Mouse (Mus musculus) stomach, embryonic 15.5 days (tissue): ENCODE data around the gene Ssmem1. TPM values are rescaled to one million over a fixed set of nuclear protein-coding genes. Genes with fewer than 3 reads are reported as not detected.
A peak's percentile ranks its signal among the peaks of the same experiment; 100 is the strongest.

Experiments
- ATAC-seq: fragments of 200-750 bp; cut with Nextera tagmentation; 2 replicates; pipeline ENCODE4 v1.8.0; 2017; ENCODE audit warnings: low read depth, moderate number of reproducible peaks, moderate TSS enrichment; ENCODE audit not compliant: insufficient read depth, low FRiP score
- H3K27ac ChIP-seq: fragments of 300-500 bp; sonication (generic); 2 replicates; pipeline ENCODE4 v1.5.1; 2015; ENCODE audit warnings: mild to moderate bottlenecking, inconsistent platforms
- H3K27me3 ChIP-seq: fragments of 300-500 bp; sonication (generic); replicated peaks from 2 replicates; pipeline ENCODE4 v1.6.1; 2015; ENCODE audit warnings: inconsistent platforms
- H3K36me3 ChIP-seq: fragments of 300-500 bp; sonication (generic); 2 replicates; pipeline ENCODE4 v1.6.1; 2015; ENCODE audit warnings: inconsistent platforms
- H3K4me1 ChIP-seq: fragments of 300-500 bp; sonication (generic); 2 replicates; pipeline ENCODE4 v1.6.1; 2015; ENCODE audit warnings: inconsistent platforms
- H3K4me2 ChIP-seq: fragments of 300-500 bp; sonication (generic); 2 replicates; pipeline ENCODE4 v1.6.1; 2015; ENCODE audit warnings: mild to moderate bottlenecking, inconsistent platforms
- H3K4me3 ChIP-seq: fragments of 300-500 bp; sonication (generic); replicated peaks from 2 replicates; pipeline ENCODE4 v1.5.1; 2015; ENCODE audit warnings: inconsistent platforms
- H3K9ac ChIP-seq: fragments of 300-500 bp; sonication (generic); 2 replicates; pipeline ENCODE4 v1.6.1; 2015; ENCODE audit warnings: inconsistent platforms
- H3K9me3 ChIP-seq: fragments of 300-500 bp; sonication (generic); 2 replicates; pipeline ENCODE4 v1.6.1; 2016; ENCODE audit warnings: inconsistent platforms
- WGBS: fragments of 180-500 bp; shearing (Covaris S2); methylation state at CpG from one replicate; pipeline ENCODE4 v1.1.7; 2015; 5-methylcytosine and 5-hydroxymethylcytosine counted together
- polyA plus RNA-seq: library from polyadenylated mRNA; unstranded; fragments of >200 nt; fragmentation: Nextera tagmentation; extraction: Ambion mirVana; gene quantifications from 2 replicates; pipeline ENCODE4 v1.2.1, GENCODE M21; 2015

The Ssmem1 gene
- polyA plus RNA-seq, 1 experiment from 2014 or later, result not detected

- H3K27me3 ChIP-seq, result no peaks in the 10 kb centered on the region
- H3K36me3 ChIP-seq, result no peaks in the 10 kb centered on the region
- no peaks in the 10 kb centered on the region for H3K9me3 ChIP-seq
- H3K4me1 ChIP-seq, result peaks cover 26% of the 10 kb centered on the region
- peak; percentile 42; the same call in 1 of the 2 replicates for ATAC-seq
- peak overlapping the region; percentile 82 for H3K27ac ChIP-seq
- H3K9ac ChIP-seq, result no peak overlapping the region
- peak overlapping the region; percentile 58 for H3K4me2 ChIP-seq
- H3K4me3 ChIP-seq, result peak overlapping the region; percentile 26
- 0% methylated on average over 13 of the region's 17 CpGs for WGBS
Measured at GRCm38 (mm10) chr6:30547274-30547645, 37.6 kb downstream of the Ssmem1 start.

GRCm38 (mm10) chr6:30547656-30548306, 38.1 kb downstream of the Ssmem1 start:
- H3K4me2 ChIP-seq, result peak overlapping the region; percentile 58
- no peak overlapping the region for H3K4me3 ChIP-seq
- WGBS, result 33% methylated on average over 9 of the region's 9 CpGs
- no peaks in the 10 kb centered on the region for H3K27me3 ChIP-seq
- no peaks in the 10 kb centered on the region for H3K36me3 ChIP-seq
- peak overlapping the region; percentile 82; the same call in 1 of the 2 replicates for H3K27ac ChIP-seq
- H3K4me1 ChIP-seq, result peaks cover 26% of the 10 kb centered on the region
- no peak overlapping the region for H3K9ac ChIP-seq
- ATAC-seq, result no peak
- H3K9me3 ChIP-seq, result no peaks in the 10 kb centered on the region

GRCm38 (mm10) chr6:30549231-30549761, 39.6 kb downstream of the Ssmem1 start:
- Histone ChIP-seq H3K36me3 (no peaks in the 10 kb centered on the region), H3K4me3 (no peak overlapping the region), H3K4me2 (peak overlapping the region; percentile 26; the same call in 1 of the 2 replicates), H3K9me3 (no peaks in the 10 kb centered on the region), H3K27me3 (no peaks in the 10 kb centered on the region), H3K9ac (no peak overlapping the region), H3K27ac (peak overlapping the region; percentile 75), H3K4me1 (peaks cover 26% of the 10 kb centered on the region)
- WGBS, result 15% methylated on average over 15 of the region's 15 CpGs
- peak; percentile 20; the same call in 1 of the 2 replicates for ATAC-seq

GRCm38 (mm10) chr6:30550496-30551192, 41.0 kb downstream of the Ssmem1 start:
- no peak overlapping the region for H3K27ac ChIP-seq
- H3K4me2 ChIP-seq, result no peak overlapping the region
- H3K4me3 ChIP-seq, result no peak overlapping the region
- WGBS, result 76% methylated on average over 7 of the region's 7 CpGs
- H3K9ac ChIP-seq, result no peak overlapping the region
- no peaks in the 10 kb centered on the region for H3K27me3 ChIP-seq
- no peaks in the 10 kb centered on the region for H3K36me3 ChIP-seq
- H3K9me3 ChIP-seq, result no peaks in the 10 kb centered on the region
- H3K4me1 ChIP-seq, result peaks cover 26% of the 10 kb centered on the region
- ATAC-seq, result no peak

- no peak overlapping the region for H3K27ac ChIP-seq
- H3K36me3 ChIP-seq, result no peaks in the 10 kb centered on the region
- no peak overlapping the region for H3K9ac ChIP-seq
- peaks cover 23% of the 10 kb centered on the region for H3K4me1 ChIP-seq
- H3K4me2 ChIP-seq, result no peak overlapping the region
- no peak for ATAC-seq
- H3K4me3 ChIP-seq, result no peak overlapping the region
- no peaks in the 10 kb centered on the region for H3K27me3 ChIP-seq
- no peaks in the 10 kb centered on the region for H3K9me3 ChIP-seq
Measured at GRCm38 (mm10) chr6:30551193-30551515, 41.5 kb downstream of the Ssmem1 start.

GRCm38 (mm10) chr6:30551644-30552580, 42.3 kb downstream of the Ssmem1 start:
- H3K36me3 ChIP-seq, result no peaks in the 10 kb centered on the region
- peaks cover 18% of the 10 kb centered on the region for H3K4me1 ChIP-seq
- WGBS, result 33% methylated on average over 23 of the region's 23 CpGs
- H3K4me2 ChIP-seq, result peak overlapping the region; percentile 32
- H3K9ac ChIP-seq, result no peak overlapping the region
- ATAC-seq, result no peak
- no peaks in the 10 kb centered on the region for H3K9me3 ChIP-seq
- H3K4me3 ChIP-seq, result no peak overlapping the region
- H3K27me3 ChIP-seq, result no peaks in the 10 kb centered on the region
- H3K27ac ChIP-seq, result no peak overlapping the region

GRCm38 (mm10) chr6:30552628-30553027, 43.0 kb downstream of the Ssmem1 start:
- Histone ChIP-seq H3K27ac (peak overlapping the region; percentile 16; the same call in 1 of the 2 replicates), H3K36me3 (no peaks in the 10 kb centered on the region), H3K9ac (no peak overlapping the region), H3K27me3 (no peaks in the 10 kb centered on the region), H3K4me3 (no peak overlapping the region), H3K4me1 (peaks cover 16% of the 10 kb centered on the region), H3K9me3 (no peaks in the 10 kb centered on the region), H3K4me2 (no peak overlapping the region)
- 54% methylated on average over 6 of the region's 6 CpGs for WGBS
- ATAC-seq, result no peak

GRCm38 (mm10) chr6:30553381-30554010, 43.8 kb downstream of the Ssmem1 start:
- H3K4me2 ChIP-seq, result no peak overlapping the region
- ATAC-seq, result no peak
- WGBS, result 73% methylated on average over 7 of the region's 7 CpGs
- H3K9ac ChIP-seq, result no peak overlapping the region
- 0 out of 2 replicates have a peak overlapping the region, but pooled peaks have one; percentile 16 for H3K27ac ChIP-seq
- no peaks in the 10 kb centered on the region for H3K9me3 ChIP-seq
- H3K27me3 ChIP-seq, result no peaks in the 10 kb centered on the region
- H3K36me3 ChIP-seq, result no peaks in the 10 kb centered on the region
- no peak overlapping the region for H3K4me3 ChIP-seq
- peaks cover 14% of the 10 kb centered on the region for H3K4me1 ChIP-seq

GRCm38 (mm10) chr6:30554092-30554491, 44.4 kb downstream of the Ssmem1 start:
- no peaks in the 10 kb centered on the region for H3K36me3 ChIP-seq
- H3K27ac ChIP-seq, result no peak overlapping the region
- no peaks in the 10 kb centered on the region for H3K9me3 ChIP-seq
- WGBS, result 89% methylated on average over 5 of the region's 5 CpGs
- H3K27me3 ChIP-seq, result no peaks in the 10 kb centered on the region
- ATAC-seq, result no peak
- H3K4me3 ChIP-seq, result no peak overlapping the region
- no peak overlapping the region for H3K4me2 ChIP-seq
- H3K4me1 ChIP-seq, result peaks cover 11% of the 10 kb centered on the region
- H3K9ac ChIP-seq, result no peak overlapping the region

- H3K4me1 ChIP-seq, result peaks cover 6% of the 10 kb centered on the region; the same call in 1 of the 2 replicates
- no peak overlapping the region for H3K27ac ChIP-seq
- WGBS, result 89% methylated on average over 5 of the region's 5 CpGs
- no peak overlapping the region for H3K4me3 ChIP-seq
- H3K9ac ChIP-seq, result no peak overlapping the region
- no peaks in the 10 kb centered on the region for H3K36me3 ChIP-seq
- no peak overlapping the region for H3K4me2 ChIP-seq
- H3K9me3 ChIP-seq, result no peaks in the 10 kb centered on the region
- H3K27me3 ChIP-seq, result no peaks in the 10 kb centered on the region
- no peak for ATAC-seq
Measured at GRCm38 (mm10) chr6:30554621-30555170, 45.0 kb downstream of the Ssmem1 start.

- Histone ChIP-seq H3K9me3 (no peaks in the 10 kb centered on the region), H3K4me3 (no peak overlapping the region), H3K36me3 (no peaks in the 10 kb centered on the region), H3K9ac (no peak overlapping the region), H3K4me1 (peaks cover 6% of the 10 kb centered on the region; the same call in 1 of the 2 replicates), H3K4me2 (no peak overlapping the region), H3K27ac (no peak overlapping the region), H3K27me3 (no peaks in the 10 kb centered on the region)
- ATAC-seq, result no peak
- WGBS, result 19% methylated on average over 4 of the region's 9 CpGs
Measured at GRCm38 (mm10) chr6:30556080-30556479, 46.4 kb downstream of the Ssmem1 start.
